Mouse (Mus musculus) midbrain, embryonic 12.5 days (tissue): ENCODE data around the gene Csde1. TPM values are rescaled to one million over a fixed set of nuclear protein-coding genes. Genes with fewer than 3 reads are reported as not detected.

Experiments used
- ATAC-seq: fragments of 200-750 bp; cut with Nextera tagmentation; 2 replicates; pipeline ENCODE4 v1.8.0; 2017; ENCODE audit warnings: low read depth, moderate TSS enrichment, moderate library complexity; ENCODE audit not compliant: low FRiP score
- H3K27ac ChIP-seq: fragments of 300-500 bp; sonication (generic); replicated peaks from 2 replicates; pipeline ENCODE4 v1.5.1; 2016; ENCODE audit warnings: mild to moderate bottlenecking
- H3K27me3 ChIP-seq: fragments of 300-500 bp; sonication (generic); 2 replicates; pipeline ENCODE4 v1.6.1; 2016; ENCODE audit warnings: mild to moderate bottlenecking
- H3K36me3 ChIP-seq: fragments of 300-500 bp; sonication (generic); 2 replicates; pipeline ENCODE4 v1.6.1; 2016
- H3K4me1 ChIP-seq: fragments of 300-500 bp; sonication (generic); 2 replicates; pipeline ENCODE4 v1.6.1; 2016
- H3K4me2 ChIP-seq: fragments of 300-500 bp; sonication (generic); replicated peaks from 2 replicates; pipeline ENCODE4 v1.6.1; 2016; ENCODE audit warnings: mild to moderate bottlenecking, moderate library complexity
- H3K4me3 ChIP-seq: fragments of 300-500 bp; sonication (generic); 2 replicates; pipeline ENCODE4 v1.5.1; 2016; ENCODE audit warnings: mild to moderate bottlenecking
- H3K9ac ChIP-seq: fragments of 300-500 bp; sonication (generic); replicated peaks from 2 replicates; pipeline ENCODE4 v1.6.1; 2016; ENCODE audit warnings: mild to moderate bottlenecking, moderate library complexity
- H3K9me3 ChIP-seq: fragments of 300-500 bp; sonication (generic); 2 replicates; pipeline ENCODE4 v1.6.1; 2016; ENCODE audit warnings: mild to moderate bottlenecking
- WGBS: fragments of 180-500 bp; shearing (Covaris S2); methylation state at CpG from one replicate; pipeline ENCODE4 v1.1.7; 2016; 5-methylcytosine and 5-hydroxymethylcytosine counted together
- polyA plus RNA-seq: library from polyadenylated mRNA; unstranded; fragments of >200 nt; fragmentation: Nextera tagmentation; extraction: Ambion mirVana; gene quantifications from 2 replicates; pipeline ENCODE4 v1.2.1, GENCODE M21; 2016

Gene Csde1
- polyA plus RNA-seq, 1 experiment from 2014 or later, result 493 TPM

- 81% methylated on average over 5 of the region's 5 CpGs for WGBS
- Histone ChIP-seq H3K4me3 (no peak within 1 kb of the TSS), H3K4me1 (no peaks in the 10 kb centered on the region), H3K9me3 (no peaks in the 10 kb centered on the region), H3K27me3 (no peaks in the 10 kb centered on the region), H3K4me2 (no peak within 1 kb of the TSS), H3K9ac (no peak within 1 kb of the TSS), H3K36me3 (peaks cover 7% of the 10 kb centered on the region), H3K27ac (no peak within 1 kb of the TSS)
- ATAC-seq, result no peak
These were observed 53.5 kb downstream of the Csde1 start, which contains the start of gene Ampd1 for GRCm38 (mm10) chr3:103073771-103074170. Gene Ampd1 (plus strand): TSS chr3:103074014.

GRCm38 (mm10) chr3:103075871-103076270 lies 55.6 kb downstream of the Csde1 start:
- Histone ChIP-seq H3K9ac (no peak overlapping the region), H3K4me1 (no peaks in the 10 kb centered on the region), H3K4me2 (no peak overlapping the region)

GRCm38 (mm10) chr3:103076476-103076875 lies 56.2 kb downstream of the Csde1 start:
- no peaks in the 10 kb centered on the region for H3K4me1 ChIP-seq
- no peak overlapping the region for H3K27ac ChIP-seq
- no peaks in the 10 kb centered on the region for H3K9me3 ChIP-seq
- no peak overlapping the region for H3K4me2 ChIP-seq
- H3K9ac ChIP-seq, result no peak overlapping the region
- no peak overlapping the region for H3K4me3 ChIP-seq
- no peak for ATAC-seq
- no peaks in the 10 kb centered on the region for H3K36me3 ChIP-seq
- 95% methylated on average over 9 of the region's 9 CpGs for WGBS
- no peaks in the 10 kb centered on the region for H3K27me3 ChIP-seq

More at GRCm38 (mm10) chr3:103075871-103076270, 55.6 kb downstream of the Csde1 start:
- no peak for ATAC-seq
- H3K27ac ChIP-seq, result no peak overlapping the region
- H3K9me3 ChIP-seq, result no peaks in the 10 kb centered on the region
- no peaks in the 10 kb centered on the region for H3K36me3 ChIP-seq
- H3K27me3 ChIP-seq, result no peaks in the 10 kb centered on the region
- WGBS, result 90% methylated on average over 9 of the region's 9 CpGs
- H3K4me3 ChIP-seq, result no peak overlapping the region

- Histone ChIP-seq H3K4me1 (no peaks in the 10 kb centered on the region), H3K9ac (no peak overlapping the region), H3K36me3 (no peaks in the 10 kb centered on the region), H3K4me2 (no peak overlapping the region), H3K27ac (no peak overlapping the region), H3K9me3 (no peaks in the 10 kb centered on the region), H3K27me3 (no peaks in the 10 kb centered on the region), H3K4me3 (no peak overlapping the region)
- WGBS, result 86% methylated on average over 9 of the region's 9 CpGs
- no peak for ATAC-seq
These were observed 59.1 kb downstream of the Csde1 start for GRCm38 (mm10) chr3:103079301-103079700.

GRCm38 (mm10) chr3:103081051-103081450 lies 60.8 kb downstream of the Csde1 start:
- Histone ChIP-seq H3K9me3 (no peaks in the 10 kb centered on the region), H3K9ac (no peak overlapping the region), H3K4me3 (no peak overlapping the region), H3K27me3 (no peaks in the 10 kb centered on the region), H3K4me1 (no peaks in the 10 kb centered on the region), H3K27ac (no peak overlapping the region), H3K36me3 (no peaks in the 10 kb centered on the region), H3K4me2 (no peak overlapping the region)
- ATAC-seq, result no peak
- whole genome bisulfite sequencing, result 65% methylated on average over 11 of the region's 11 CpGs

- no peak overlapping the region for H3K9ac ChIP-seq
- no peaks in the 10 kb centered on the region for H3K4me1 ChIP-seq
- H3K9me3 ChIP-seq, result no peaks in the 10 kb centered on the region
- no peak overlapping the region for H3K4me2 ChIP-seq
- no peaks in the 10 kb centered on the region for H3K36me3 ChIP-seq
- no peak for ATAC-seq
- 87% methylated on average over 17 of the region's 17 CpGs for WGBS
- H3K27ac ChIP-seq, result no peak overlapping the region
- no peak overlapping the region for H3K4me3 ChIP-seq
- no peaks in the 10 kb centered on the region for H3K27me3 ChIP-seq
These were observed 61.7 kb downstream of the Csde1 start for GRCm38 (mm10) chr3:103081861-103082453.

- no peaks in the 10 kb centered on the region for H3K4me1 ChIP-seq
- WGBS, result 92% methylated on average over 5 of the region's 5 CpGs
- H3K27ac ChIP-seq, result no peak overlapping the region
- H3K4me3 ChIP-seq, result no peak overlapping the region
- ATAC-seq, result no peak
- no peaks in the 10 kb centered on the region for H3K9me3 ChIP-seq
- H3K36me3 ChIP-seq, result no peaks in the 10 kb centered on the region
- no peak overlapping the region for H3K4me2 ChIP-seq
- no peaks in the 10 kb centered on the region for H3K27me3 ChIP-seq
- no peak overlapping the region for H3K9ac ChIP-seq
These were observed 62.5 kb downstream of the Csde1 start for GRCm38 (mm10) chr3:103082761-103083160.

GRCm38 (mm10) chr3:103085986-103086385 lies 65.8 kb downstream of the Csde1 start:
- Histone ChIP-seq H3K4me3 (no peak overlapping the region), H3K9ac (no peak overlapping the region), H3K4me2 (no peak overlapping the region), H3K27ac (no peak overlapping the region), H3K9me3 (no peaks in the 10 kb centered on the region), H3K4me1 (no peaks in the 10 kb centered on the region), H3K27me3 (no peaks in the 10 kb centered on the region), H3K36me3 (no peaks in the 10 kb centered on the region)
- WGBS, result 79% methylated on average over 3 of the region's 3 CpGs
- ATAC-seq, result no peak

GRCm38 (mm10) chr3:103091753-103092152 lies 71.5 kb downstream of the Csde1 start:
- no peaks in the 10 kb centered on the region for H3K4me1 ChIP-seq
- no peak overlapping the region for H3K4me3 ChIP-seq
- no peak for ATAC-seq
- no peaks in the 10 kb centered on the region for H3K9me3 ChIP-seq
- no peak overlapping the region for H3K9ac ChIP-seq
- no peak overlapping the region for H3K4me2 ChIP-seq
- 100% methylated on average over 2 of the region's 2 CpGs for WGBS
- H3K27ac ChIP-seq, result no peak overlapping the region
- no peaks in the 10 kb centered on the region for H3K36me3 ChIP-seq
- no peaks in the 10 kb centered on the region for H3K27me3 ChIP-seq

GRCm38 (mm10) chr3:103098662-103099061 lies 78.4 kb downstream of the Csde1 start:
- H3K9me3 ChIP-seq, result no peaks in the 10 kb centered on the region
- no peak overlapping the region for H3K9ac ChIP-seq
- H3K27ac ChIP-seq, result no peak overlapping the region
- H3K4me2 ChIP-seq, result no peak overlapping the region
- H3K36me3 ChIP-seq, result no peaks in the 10 kb centered on the region
- peaks cover 17% of the 10 kb centered on the region for H3K27me3 ChIP-seq
- WGBS, result 80% methylated on average over 23 of the region's 23 CpGs
- no peak overlapping the region for H3K4me3 ChIP-seq
- ATAC-seq, result no peak
- 0 out of 2 replicates have a peak, but pooled peaks cover 7% of the 10 kb centered on the region for H3K4me1 ChIP-seq

- ATAC-seq, result no peak
- H3K27ac ChIP-seq, result no peak overlapping the region
- H3K9me3 ChIP-seq, result no peaks in the 10 kb centered on the region
- H3K36me3 ChIP-seq, result no peaks in the 10 kb centered on the region
- no peak overlapping the region for H3K4me3 ChIP-seq
- H3K27me3 ChIP-seq, result peaks cover 25% of the 10 kb centered on the region
- no peak overlapping the region for H3K4me2 ChIP-seq
- 0 out of 2 replicates have a peak, but pooled peaks cover 7% of the 10 kb centered on the region for H3K4me1 ChIP-seq
- H3K9ac ChIP-seq, result no peak overlapping the region
- WGBS, result 86% methylated on average over 6 of the region's 6 CpGs
These were observed 79.4 kb downstream of the Csde1 start for GRCm38 (mm10) chr3:103099667-103100066.

GRCm38 (mm10) chr3:103100735-103101134 lies 80.5 kb downstream of the Csde1 start:
- no peak for ATAC-seq
- Histone ChIP-seq H3K27me3 (peaks cover 28% of the 10 kb centered on the region), H3K36me3 (no peaks in the 10 kb centered on the region), H3K27ac (no peak overlapping the region), H3K4me1 (0 out of 2 replicates have a peak, but pooled peaks cover 7% of the 10 kb centered on the region), H3K4me2 (no peak overlapping the region), H3K4me3 (no peak overlapping the region), H3K9ac (no peak overlapping the region), H3K9me3 (no peaks in the 10 kb centered on the region)
- WGBS, result 69% methylated on average over 2 of the region's 2 CpGs

GRCm38 (mm10) chr3:103101194-103101593 lies 81.0 kb downstream of the Csde1 start:
- 69% methylated on average over 5 of the region's 5 CpGs for WGBS
- Histone ChIP-seq H3K4me1 (0 out of 2 replicates have a peak, but pooled peaks cover 7% of the 10 kb centered on the region), H3K4me2 (no peak overlapping the region), H3K9me3 (no peaks in the 10 kb centered on the region), H3K4me3 (no peak overlapping the region), H3K36me3 (no peaks in the 10 kb centered on the region), H3K27ac (no peak overlapping the region), H3K27me3 (peaks cover 28% of the 10 kb centered on the region), H3K9ac (no peak overlapping the region)
- ATAC-seq, result no peak
